Mouse (Mus musculus) left cerebral cortex, adult 8-10 months (tissue): Measurements from ENCODE around the gene 2010315B03Rik. TPM values are rescaled to one million over a fixed set of nuclear protein-coding genes. Genes with fewer than 3 reads are reported as not detected.

Experiments
- total RNA-seq, 4 experiments: library from RNA; stranded (reverse); gene quantifications; 2 replicates each; pipeline ENCODE4 v1.2.4; 2022

Gene 2010315B03Rik
- total RNA-seq, 4 experiments from 2014 or later: 17.9 to 22.1 (median 20.8) TPM

Other genes starting within 250 kb of the 2010315B03Rik start
- gene Ccr2, start 210.7 kb downstream of the 2010315B03Rik start, total RNA-seq: under 1 TPM; 0.15 to 0.28 (median 0.21) TPM
- gene Ccr5, start 191.2 kb downstream of the 2010315B03Rik start, total RNA-seq: 1 to 10 TPM; 4.4 to 9.1 (median 6.3) TPM
- gene Ppp2r3d, start 164.2 kb upstream of the 2010315B03Rik start, total RNA-seq: 100 to 1,000 TPM in 2 of 4 experiments, 10 to 100 TPM in 2; 94.9 to 111 (median 99.1) TPM
- gene Gm21836, start 181.1 kb upstream of the 2010315B03Rik start, total RNA-seq: not detected